Mouse (Mus musculus) ovary, postnatal 14 days (tissue): ENCODE results near the gene Grsf1.
A peak's percentile ranks its signal among the peaks of the same experiment; 100 is the strongest.

Source experiments
- DNase-seq: peaks from one replicate; pipeline ENCODE4 v3.0.0; 2022; ENCODE audit warnings: low spot score

Grsf1 gene

DNA sequence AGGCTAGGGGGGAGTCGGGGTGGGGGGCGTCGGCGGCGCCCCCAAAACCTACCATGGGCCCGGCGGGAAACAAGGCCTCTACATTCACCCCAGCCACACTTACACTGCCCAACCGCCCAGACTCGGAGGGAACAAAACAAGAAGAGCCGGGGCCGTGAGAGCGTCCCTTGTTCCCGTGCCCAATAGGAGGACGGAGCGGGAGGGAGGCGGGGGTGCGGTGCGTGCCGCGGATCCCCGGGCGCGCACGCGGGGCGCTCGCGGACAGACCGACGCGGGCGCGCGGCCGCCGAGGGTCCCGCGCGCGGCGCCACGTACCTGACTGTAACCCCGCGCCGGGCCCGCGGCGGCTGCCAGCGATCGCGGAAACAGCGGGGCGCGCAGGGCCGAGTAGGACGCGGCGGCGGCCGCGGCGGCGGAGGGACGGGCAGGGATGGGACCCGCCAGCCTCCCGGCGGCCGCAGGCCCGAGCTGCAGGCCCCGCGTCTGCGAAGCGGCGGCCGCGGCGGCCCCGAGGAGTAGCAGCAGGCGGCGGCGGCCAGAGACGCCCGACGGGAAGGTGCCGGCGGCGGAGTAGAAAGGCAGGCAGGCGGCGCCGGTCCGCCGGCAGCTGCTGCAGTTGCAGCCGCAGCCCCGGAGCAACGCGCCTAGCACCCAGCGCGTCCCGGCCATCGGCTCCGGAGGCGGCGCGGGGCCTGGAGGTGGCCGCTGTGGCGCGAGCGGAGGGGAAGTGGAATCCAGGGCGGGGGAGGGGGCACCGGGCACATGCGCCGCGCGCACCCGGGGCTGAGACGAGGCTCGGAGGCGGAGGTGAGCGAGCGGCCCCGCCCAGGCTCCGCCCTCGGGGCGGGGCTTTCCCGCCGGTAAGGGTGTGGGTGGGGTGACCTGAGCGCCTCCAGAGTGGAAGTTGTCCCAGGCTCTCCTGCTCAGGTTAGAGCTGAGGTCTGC lies at the start of gene Grsf1:
Gene Grsf1, minus strand, starts transcription at position 729 of the 945 bp plus-strand sequence.
- DNase-seq, result peak; percentile 85

GRCm38 (mm10) chr5:88724030-88724429 lies 48.1 kb upstream of the Grsf1 start:
- DNase-seq, result no peak

DNA sequence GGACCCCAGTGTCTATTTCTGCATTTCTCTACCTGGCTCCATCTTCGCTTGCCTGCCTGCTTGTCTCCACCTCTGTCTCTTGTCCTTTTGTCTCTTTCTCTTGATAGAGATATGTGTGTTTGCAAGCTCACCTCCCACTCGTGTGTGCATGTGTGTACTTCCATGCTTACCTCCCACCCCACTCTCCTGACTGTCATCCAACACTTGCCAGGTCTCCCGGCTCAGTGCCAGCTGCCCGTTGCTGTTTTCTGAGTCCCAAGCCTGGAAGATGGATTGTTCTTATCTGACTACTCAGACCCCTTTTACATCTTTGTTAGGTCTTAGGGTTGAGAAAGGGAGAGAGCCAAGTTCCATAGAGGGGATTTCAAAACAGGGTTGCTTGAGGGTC lies 46.2 kb upstream of the Grsf1 start:
- DNase-seq, result no peak

DNA sequence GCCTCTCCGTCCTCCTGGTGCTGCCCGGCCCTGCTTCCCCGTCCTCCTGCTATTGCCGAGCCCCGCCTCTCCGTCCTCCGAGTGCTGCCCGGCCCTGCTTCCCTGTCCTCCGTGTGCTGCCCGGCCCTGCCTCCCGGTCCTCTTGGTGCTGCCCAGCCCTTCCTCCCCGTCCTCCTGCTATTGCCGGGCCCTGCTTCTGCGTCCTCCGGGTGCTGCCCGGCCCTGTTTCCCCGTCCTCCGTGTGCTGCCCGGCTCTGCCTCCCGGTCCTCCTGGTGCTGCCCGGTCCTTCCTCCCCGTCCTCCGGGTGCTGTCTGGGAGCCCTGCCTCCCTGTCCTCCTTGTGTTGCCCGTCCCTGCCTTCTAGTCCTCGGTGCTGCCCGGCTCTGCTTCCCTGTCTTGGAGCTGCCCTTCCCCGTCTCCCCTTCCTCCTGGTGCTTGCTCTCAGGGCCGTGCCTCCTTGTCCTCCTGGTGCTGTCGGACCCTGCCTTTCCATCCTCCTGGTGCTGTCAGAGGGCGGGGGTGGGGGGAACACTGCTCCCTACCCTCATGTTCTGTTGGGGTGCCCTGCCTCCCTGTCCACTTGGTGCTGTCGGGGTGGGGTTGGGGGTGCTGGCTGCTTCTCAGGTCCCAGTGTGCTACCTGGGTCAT lies 45.7 kb upstream of the Grsf1 start:
- no peak for DNase-seq

- DNase-seq, result no peak
Measured at GRCm38 (mm10) chr5:88721003-88721475, 45.1 kb upstream of the Grsf1 start.

DNA sequence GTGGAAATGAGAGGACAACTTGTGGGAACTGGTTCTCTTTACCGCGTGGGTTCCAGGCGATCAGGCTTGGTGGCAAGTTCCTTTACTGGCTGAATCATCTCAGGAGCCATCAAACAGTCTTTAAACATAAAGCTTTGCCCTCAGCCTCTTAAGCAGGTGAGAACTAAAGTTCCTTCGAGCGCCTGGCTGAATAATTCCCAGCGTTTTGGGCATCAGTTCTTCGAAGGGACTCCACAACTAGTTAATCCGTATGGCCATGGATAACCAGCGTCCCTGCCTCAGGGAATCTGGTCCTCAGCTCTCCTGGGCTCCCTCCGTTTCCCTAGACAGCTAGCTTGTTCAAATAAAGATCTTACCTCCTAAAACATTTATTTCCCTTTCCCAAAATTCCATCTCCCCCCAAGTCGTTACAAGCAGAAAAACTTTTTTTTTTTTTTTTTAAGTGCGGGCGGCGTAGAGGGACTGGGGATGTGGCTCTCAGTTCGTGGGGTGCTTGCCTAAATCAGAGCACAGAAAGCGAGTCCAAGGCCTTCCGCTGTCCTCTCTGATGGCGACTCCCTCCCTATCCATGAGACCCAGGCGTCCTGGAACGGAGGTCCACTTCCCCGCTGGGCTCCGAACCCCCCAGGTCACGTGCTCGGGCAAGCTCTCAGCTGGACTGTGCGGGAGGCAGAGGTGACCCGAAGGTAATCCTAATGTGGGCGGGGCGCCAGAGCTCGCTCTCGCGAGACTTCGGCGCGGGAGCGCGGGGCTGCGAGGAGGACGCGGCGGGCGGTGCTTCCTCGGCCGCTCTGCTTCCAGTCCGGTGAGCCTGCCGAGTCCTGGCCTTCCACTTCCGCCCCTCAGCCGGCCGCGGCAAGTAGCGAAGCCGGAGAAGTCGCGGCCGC lies 44.4 kb upstream of the Grsf1 start, which contains the start of gene Mob1b:
Gene Mob1b, plus strand, starts transcription at position 740 of the 887 bp plus-strand sequence.
- DNase-seq, result peak; percentile 99

DNA sequence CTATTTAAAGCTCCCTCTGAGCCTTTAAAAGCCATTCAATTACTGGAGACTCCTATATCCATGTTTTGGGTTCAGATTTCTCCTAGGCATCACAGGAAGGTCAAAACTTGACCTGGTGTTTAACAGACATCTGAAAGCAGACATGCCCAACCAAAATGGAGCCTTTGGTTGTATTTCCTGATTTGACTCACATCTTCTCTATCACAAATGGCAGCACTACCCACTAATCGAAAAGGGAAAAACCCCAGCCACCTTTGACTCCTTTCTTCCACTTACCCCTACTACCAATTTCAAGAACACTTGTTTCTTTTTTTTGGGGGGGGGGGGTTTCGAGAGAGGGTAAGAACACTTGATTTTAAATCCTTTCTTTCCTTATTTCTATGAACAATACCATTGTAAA lies 41.0 kb upstream of the Grsf1 start:
- no peak for DNase-seq

GRCm38 (mm10) chr5:88712328-88712727 lies 36.4 kb upstream of the Grsf1 start:
- no peak for DNase-seq

- DNase-seq, result no peak
Measured at GRCm38 (mm10) chr5:88711618-88712224, 35.8 kb upstream of the Grsf1 start.

DNA sequence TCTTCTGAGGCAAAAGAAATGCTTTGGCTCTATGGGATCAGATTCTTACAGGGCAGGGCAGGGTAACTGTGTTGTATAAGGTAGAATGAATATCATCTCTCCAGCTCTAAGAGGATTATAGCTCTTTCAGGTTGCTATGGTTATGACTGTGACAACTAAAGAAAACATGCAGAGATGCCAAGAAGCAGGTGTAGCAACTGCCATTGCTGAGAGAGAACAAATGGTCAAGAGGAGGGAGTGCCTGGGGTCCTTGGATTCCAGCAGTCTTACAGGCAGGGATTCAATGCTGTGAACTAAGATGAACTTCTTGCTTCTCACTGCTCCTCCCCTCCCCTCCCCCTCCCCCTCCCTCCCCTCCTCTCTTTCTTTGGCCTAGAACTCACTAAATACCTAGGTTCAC lies 35.2 kb upstream of the Grsf1 start:
- no peak for DNase-seq

- DNase-seq, result no peak
Measured at GRCm38 (mm10) chr5:88703551-88703950, 27.6 kb upstream of the Grsf1 start.

DNA sequence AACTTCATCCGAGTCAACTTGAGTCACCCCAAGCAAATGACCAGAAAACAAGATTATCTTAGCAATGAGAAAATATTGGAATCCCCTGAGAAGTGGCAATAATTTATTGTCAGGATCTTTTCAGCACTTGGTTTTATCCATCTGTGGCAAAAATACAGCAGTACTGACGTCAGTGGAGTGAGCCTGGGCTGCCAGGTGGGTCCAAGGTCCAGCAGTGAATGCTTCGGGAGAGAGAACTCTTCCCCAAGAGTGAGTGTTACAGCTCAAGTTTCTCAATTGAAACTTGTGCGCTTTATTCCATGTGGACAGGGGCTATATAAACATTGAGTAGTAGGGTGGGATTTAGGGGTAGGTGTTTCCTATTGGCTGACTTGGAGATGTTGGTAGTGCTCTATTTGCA lies 26.1 kb upstream of the Grsf1 start:
- no peak for DNase-seq

DNA sequence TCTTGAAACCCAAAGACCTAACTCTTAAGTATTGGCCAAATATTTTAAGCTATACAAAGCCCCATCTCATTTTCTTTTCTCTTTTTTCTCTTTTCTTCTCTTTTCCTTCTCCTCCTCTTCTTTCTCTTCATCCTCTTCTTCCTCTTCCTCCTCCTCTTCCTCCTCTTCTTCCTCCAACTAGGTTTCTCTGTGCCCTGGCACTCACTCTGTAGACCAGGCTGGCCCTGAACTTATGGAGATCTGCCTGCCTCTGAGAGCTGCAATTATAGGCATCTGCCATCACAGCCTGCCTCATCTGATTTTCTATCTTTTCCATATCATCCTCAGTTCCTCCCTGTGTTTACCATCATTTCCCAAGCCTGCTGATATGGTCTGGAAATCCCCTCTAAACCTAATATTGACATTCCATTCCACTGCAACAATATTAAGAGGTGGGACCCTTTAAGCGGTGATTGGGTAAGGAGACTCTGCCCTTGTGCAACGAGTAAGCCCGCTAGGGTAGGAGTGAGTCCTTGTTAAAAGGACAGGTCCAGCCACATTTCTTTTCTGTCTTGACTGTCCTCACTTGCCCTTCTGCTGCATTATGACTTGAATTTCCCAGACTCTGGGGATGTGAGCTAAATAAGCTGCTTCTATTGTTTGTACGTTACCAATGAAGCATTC lies 23.4 kb upstream of the Grsf1 start:
- no peak for DNase-seq

- no peak for DNase-seq
Measured at GRCm38 (mm10) chr5:88697291-88697690, 21.3 kb upstream of the Grsf1 start.

- no peak for DNase-seq
Measured at GRCm38 (mm10) chr5:88693057-88693456, 17.1 kb upstream of the Grsf1 start.

DNA sequence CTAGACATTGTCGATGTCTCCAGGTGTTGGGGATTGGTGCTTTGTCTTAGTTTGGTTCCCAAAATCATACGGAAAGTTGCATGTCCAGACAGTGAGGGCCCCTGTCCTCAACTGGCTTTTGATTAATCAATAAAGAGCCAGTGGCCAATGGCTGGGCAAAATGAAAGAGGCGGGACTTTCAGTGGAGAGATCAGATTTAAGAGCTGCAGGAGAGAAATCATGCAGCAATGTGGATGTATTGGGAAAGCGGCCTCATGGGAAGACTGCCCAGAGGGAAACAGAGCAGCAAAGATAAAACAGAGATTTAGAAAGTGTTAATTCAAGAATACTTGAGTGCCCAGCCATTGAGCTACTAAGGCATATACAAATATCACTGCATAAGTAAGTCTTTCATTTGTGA lies 16.6 kb upstream of the Grsf1 start:
- no peak for DNase-seq

- DNase-seq, result no peak
Measured at GRCm38 (mm10) chr5:88691506-88692095, 15.6 kb upstream of the Grsf1 start.

DNA sequence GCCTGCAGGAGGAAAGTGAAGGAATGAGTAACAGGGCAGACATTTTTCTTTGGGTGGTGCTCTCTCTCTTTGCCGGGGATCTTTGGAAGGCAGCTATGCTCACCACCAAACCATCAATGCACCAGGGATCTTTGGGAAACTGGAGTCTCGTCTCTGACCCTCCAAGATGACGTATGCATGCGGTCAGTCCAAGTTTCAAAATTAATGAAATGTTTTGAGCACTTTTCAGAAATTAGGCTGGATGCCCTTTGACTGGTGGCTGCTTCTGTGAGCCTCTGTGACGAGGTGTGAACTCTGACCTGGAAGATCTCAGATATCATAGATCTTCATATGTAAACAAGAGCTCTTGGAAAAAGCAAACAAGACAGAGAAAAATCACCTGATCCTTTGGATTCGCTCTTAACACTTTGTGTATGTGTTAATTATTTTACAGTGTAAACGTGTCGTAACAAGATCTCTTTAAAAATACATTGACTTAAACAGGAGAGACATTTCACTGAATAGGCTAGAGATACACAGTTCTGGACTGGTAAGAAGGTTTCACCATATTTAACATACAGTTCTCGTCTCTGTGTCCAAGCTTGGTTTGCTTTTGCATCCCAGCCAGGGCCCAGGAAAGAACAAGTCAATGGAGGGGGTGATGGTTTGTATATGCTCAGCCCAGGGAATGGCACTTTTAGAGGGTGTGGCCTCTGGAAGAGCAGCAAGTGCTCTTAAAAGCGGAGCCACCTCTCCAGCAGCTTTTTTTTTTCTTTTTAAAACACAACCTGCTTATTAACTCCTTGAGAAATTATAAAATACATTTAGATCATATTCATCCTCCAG lies 14.9 kb upstream of the Grsf1 start:
- no peak for DNase-seq

GRCm38 (mm10) chr5:88689279-88689938 lies 13.4 kb upstream of the Grsf1 start:
- no peak for DNase-seq
